Mouse (Mus musculus) E14TG2a.4 (cell line): ENCODE data around the gene Tbc1d22a.
"Not testable (repeated sequence)": the region's sequence is repeated elsewhere in the genome, so short reads cannot be mapped to it uniquely, and the experiment has no call there.

Experiments
- H3K27me3 ChIP-seq: 2 replicates; pipeline ENCODE4 v1.6.1; 2014; ENCODE audit warnings: low read length, control low read depth; ENCODE audit not compliant: insufficient read depth
- H3K36me3 ChIP-seq: 2 replicates; pipeline ENCODE4 v1.6.1; 2014; ENCODE audit warnings: low read length, control low read depth; ENCODE audit not compliant: insufficient read depth
- H3K4me1 ChIP-seq: replicated peaks from 2 replicates; pipeline ENCODE4 v1.6.1; 2014; ENCODE audit warnings: low read depth, low read length, control low read depth
- H3K4me3 ChIP-seq: replicated peaks from 2 replicates; pipeline ENCODE4 v1.5.1; 2014; ENCODE audit warnings: mild to moderate bottlenecking, low read length
- H3K9me3 ChIP-seq: 2 replicates; pipeline ENCODE4 v1.6.1; 2014; ENCODE audit warnings: low read length, control low read depth
- CTCF ChIP-seq: conservative IDR thresholded peaks from 2 replicates; pipeline ENCODE4 v1.5.1; 2014; ENCODE audit warnings: low read length
- NANOG ChIP-seq: IDR thresholded peaks from 2 replicates; pipeline ENCODE4 v1.6.1; 2014; ENCODE audit warnings: borderline replicate concordance, low read length, mixed read lengths
- POU5F1 ChIP-seq: IDR thresholded peaks from 2 replicates; pipeline ENCODE4 v1.6.1; 2014; ENCODE audit warnings: low read length, borderline replicate concordance

Tbc1d22a gene

DNA sequence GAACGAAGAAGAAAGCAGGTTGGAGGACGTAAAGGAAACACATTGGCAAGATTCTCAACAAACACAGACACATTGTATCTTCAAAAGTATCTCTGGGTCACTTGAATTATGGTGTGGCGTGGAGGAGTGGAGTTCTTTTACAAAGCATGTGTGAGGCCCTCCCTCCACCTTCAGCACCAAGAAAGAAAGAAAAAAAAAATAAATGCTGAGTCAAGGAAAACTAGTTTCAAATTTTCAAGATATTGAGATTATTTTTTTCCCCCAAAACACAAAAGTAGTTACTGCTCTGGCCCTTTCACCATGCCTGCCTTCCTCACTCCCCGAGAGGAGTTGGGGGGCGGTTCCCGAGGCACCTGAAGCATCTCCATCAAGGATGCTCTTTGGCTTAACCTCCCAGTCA lies 35.7 kb upstream of the Tbc1d22a start:
- TF ChIP-seq POU5F1, result no peak
- Histone ChIP-seq H3K27me3 (peaks cover 25% of the 10 kb centered on the region), H3K36me3 (no peaks in the 10 kb centered on the region), H3K4me1 (peaks cover 51% of the 10 kb centered on the region), H3K9me3 (no peaks in the 10 kb centered on the region), H3K4me3 (no peak overlapping the region)

DNA sequence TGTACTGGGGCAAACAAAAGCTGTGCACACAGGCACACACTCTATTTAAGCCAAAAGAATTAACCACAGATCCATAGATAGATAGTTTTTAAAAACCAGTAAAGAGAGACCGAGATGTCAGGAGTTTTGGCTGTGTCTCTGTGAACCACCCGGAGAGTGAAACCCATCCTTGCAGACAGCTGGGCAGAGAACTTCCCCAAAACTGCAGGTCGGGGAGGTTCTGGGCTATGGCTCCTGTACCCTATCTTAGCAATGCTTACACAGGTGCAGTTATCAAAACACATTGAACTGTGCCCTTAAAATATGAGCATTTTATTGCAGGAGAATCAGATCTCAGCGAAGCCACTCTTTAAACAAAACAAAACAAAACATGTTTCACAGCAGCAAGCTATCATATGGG lies 33.8 kb upstream of the Tbc1d22a start:
- Histone ChIP-seq H3K4me3 (no peak overlapping the region), H3K36me3 (no peaks in the 10 kb centered on the region), H3K9me3 (no peaks in the 10 kb centered on the region), H3K4me1 (peaks cover 46% of the 10 kb centered on the region), H3K27me3 (peaks cover 35% of the 10 kb centered on the region)
- TF ChIP-seq POU5F1, result no peak

DNA sequence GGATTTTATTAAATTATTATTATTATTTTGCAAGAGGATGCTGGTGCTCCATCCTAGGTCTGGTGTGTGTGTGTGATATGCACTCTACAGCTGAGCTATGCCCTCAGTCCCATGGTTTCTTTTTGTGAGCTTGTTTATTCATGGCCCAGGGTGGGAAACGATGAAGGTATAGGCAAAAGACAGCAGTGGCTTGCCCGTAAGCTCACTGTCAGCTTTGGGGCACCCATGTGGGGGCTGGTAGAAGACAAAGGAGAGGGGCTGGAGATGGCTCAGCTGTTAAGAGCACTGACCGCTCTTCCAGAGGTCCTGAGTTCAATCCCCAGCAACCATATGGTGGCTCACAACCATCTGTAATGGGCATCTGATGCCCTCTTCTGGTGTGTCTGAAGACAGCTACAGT lies 32.9 kb upstream of the Tbc1d22a start:
- not testable (repeated sequence) for H3K4me3 ChIP-seq, H3K9me3 ChIP-seq, H3K36me3 ChIP-seq
- H3K4me1 ChIP-seq, result peaks cover 48% of the 10 kb centered on the region
- peaks cover 40% of the 10 kb centered on the region for H3K27me3 ChIP-seq

DNA sequence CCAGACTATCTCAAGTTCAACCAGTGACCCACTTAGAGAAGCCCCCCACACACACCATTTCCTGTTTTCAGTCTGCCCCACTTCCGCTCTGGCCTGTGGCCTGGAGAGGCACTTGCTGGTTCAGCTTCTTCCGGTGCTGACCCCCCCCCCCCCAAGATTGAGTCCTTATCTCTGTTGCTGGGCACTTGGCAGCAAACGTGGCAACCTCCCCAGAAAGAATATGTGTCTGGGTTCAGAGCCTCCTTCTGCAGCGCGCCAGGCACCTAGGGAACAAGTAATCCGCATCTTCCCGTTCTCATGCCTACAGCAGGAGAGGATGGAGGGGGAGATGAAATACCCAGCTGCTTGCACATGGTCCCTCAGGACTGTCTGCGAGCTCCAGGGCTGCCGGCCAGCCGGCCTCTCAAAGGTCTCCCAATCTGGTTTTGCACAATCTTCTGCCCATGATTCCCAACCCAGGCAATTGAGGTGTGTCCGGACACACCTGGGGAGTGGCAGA lies 32.3 kb upstream of the Tbc1d22a start:
- TF ChIP-seq CTCF (no peak), POU5F1 (no peak), NANOG (no peak)
- Histone ChIP-seq H3K27me3 (peaks cover 46% of the 10 kb centered on the region), H3K36me3 (no peaks in the 10 kb centered on the region), H3K4me1 (peaks cover 52% of the 10 kb centered on the region), H3K4me3 (0 out of 2 replicates have a peak overlapping the region, but pooled peaks have one; percentile 17), H3K9me3 (no peaks in the 10 kb centered on the region)

DNA sequence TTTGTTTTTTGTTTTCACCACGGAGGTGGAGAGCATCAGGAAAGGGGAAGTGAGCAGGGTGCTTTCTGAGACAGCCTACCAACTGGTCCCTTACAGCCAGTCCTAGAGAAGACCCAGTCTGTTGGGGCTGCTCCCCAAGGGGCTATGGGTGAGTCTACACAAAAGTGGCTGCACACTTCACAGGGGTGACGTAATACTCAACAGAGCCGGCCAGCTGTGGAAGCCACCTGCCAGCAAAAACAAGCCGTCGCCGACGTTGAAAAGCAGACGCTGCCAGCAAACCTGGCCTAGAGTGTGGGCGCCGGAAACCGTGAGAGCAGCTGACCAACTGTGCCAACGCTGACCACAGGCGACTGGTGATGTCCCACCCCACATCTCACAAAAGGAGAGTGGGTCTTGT lies 31.6 kb upstream of the Tbc1d22a start:
- TF ChIP-seq NANOG (no peak), CTCF (no peak), POU5F1 (no peak)
- Histone ChIP-seq H3K4me3 (no peak overlapping the region), H3K4me1 (peaks cover 48% of the 10 kb centered on the region), H3K9me3 (no peaks in the 10 kb centered on the region), H3K27me3 (peaks cover 49% of the 10 kb centered on the region), H3K36me3 (no peaks in the 10 kb centered on the region)

DNA sequence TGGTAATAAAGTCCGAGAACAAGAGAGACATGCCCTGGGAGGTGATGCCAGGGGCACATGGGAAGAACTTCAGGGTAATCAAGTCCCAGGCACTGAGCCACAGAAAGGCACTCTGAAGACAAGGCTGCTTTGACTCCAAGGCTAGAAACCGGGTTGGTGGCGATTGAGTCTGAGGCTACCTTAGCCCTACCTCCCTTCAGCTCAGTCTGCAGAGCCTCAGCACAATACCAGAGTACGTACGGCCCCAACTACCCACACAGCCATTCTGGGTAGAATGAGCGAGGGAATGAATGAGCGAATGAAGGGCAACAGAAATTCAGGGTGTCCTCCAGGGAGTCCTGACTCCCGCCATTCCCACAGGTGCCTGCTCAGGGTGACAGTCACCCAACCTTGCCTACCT lies 30.8 kb upstream of the Tbc1d22a start:
- Histone ChIP-seq H3K4me1 (peaks cover 49% of the 10 kb centered on the region), H3K36me3 (no peaks in the 10 kb centered on the region), H3K9me3 (no peaks in the 10 kb centered on the region), H3K4me3 (no peak overlapping the region), H3K27me3 (peaks cover 55% of the 10 kb centered on the region)
- no peak for TF ChIP-seq NANOG
- TF ChIP-seq POU5F1, result no peak
- no peak for TF ChIP-seq CTCF

DNA sequence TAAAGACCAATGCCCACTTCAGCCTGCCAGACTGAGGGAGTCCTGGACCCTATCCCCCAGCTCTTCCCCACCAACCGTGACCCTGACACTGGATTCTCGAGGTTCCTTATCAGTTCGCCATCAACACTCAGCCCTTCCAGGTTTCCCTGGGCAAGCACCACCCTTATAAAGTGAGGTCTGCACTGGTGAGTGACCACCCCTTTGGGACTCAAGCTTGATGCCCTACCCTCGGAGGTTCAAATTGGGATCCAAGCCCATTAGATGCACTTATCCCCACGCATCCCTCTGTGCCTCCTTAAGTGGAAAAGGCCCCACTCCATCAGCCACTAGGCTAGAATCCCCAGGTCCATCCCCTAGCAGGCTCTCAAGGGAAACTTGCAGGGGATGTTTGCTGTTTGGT lies 30.2 kb upstream of the Tbc1d22a start:
- Histone ChIP-seq H3K4me1 (peaks cover 55% of the 10 kb centered on the region), H3K4me3 (no peak overlapping the region), H3K9me3 (no peaks in the 10 kb centered on the region), H3K36me3 (no peaks in the 10 kb centered on the region), H3K27me3 (peaks cover 61% of the 10 kb centered on the region)
- TF ChIP-seq CTCF, result no peak
- TF ChIP-seq POU5F1, result no peak
- no peak for TF ChIP-seq NANOG

DNA sequence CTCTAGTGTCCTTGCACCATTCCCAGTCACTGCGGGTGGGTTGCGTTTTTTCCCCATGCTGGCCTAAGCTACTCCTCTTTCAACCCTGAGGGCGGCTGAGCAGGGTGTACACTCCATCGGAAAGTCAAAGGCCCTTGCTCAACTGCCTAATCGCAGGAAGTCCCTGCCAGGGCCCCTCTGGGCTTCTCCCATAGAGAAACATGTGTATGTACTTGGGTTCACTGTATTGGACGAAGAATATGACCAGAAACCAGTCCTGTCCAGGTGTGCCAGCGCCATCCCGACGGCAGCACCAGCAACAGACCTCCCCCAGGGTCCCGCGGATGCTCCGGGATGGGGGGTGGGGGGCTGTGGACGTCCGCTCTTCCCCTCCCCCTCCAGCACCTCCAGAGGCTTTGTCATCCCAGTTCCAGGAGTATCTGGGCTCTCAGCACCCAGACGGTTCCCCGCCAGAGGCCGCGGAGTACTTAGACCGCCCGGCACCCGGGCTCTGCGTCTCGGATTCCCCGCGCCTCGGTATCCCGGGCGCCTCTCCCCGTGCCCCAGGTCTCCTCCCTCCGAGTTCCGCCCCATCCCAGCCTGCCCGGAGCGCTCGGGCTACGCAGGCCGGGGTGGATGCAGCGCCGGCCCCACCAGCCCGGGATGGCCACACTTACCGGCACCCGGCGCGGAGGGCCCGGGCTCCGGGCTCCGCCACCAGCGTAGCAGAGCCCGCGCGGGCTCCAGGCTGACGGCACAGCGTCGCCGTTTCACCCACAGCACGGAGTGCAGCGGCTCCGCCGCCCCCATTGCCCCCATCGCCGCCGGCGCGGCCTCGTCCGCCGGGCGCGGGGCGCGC lies 29.2 kb upstream of the Tbc1d22a start:
- Histone ChIP-seq H3K4me1 (peaks cover 58% of the 10 kb centered on the region), H3K27me3 (peaks cover 71% of the 10 kb centered on the region), H3K4me3 (peak overlapping the region; percentile 86), H3K36me3 (no peaks in the 10 kb centered on the region), H3K9me3 (no peaks in the 10 kb centered on the region)
- TF ChIP-seq POU5F1 (no peak), CTCF (no peak), NANOG (no peak)
